In the genomic region with DNA sequence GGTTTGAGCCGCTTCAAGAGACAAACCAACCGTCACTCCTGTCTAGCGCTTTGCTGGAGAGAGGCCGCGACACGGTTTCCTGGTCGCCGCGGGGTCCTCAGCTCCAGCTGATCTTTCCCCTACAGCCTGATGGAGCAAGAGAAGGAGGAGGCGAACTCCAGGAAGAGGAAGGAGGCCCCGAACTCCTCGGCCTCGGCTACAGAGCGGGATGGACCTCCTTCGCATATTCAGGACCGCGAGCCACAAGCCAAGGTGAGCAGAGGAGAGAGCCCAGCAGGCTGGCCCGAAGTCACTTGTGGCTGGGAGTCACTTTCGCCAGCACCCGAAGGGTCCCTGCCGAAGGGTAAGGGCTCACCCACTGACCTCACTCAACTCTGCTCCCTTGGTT, we compare ENCODE assay signal across 8 mouse cellular contexts. TPM values are rescaled to one million over a fixed set of nuclear protein-coding genes. Genes with fewer than 3 reads are reported as not detected.
DNase-seq lines count a peak whose midpoint lies in the region; ATAC-seq and TF ChIP-seq lines count a peak whose summit lies in the region.

No protein-coding gene starts in this region.

- DNase-seq in heart, embryonic 10.5 days (ENCODE audit: low spot score) = no peak
- no peak for DNase-seq in heart, adult 8-10 months (ENCODE audit: low spot score)
- no peak for DNase-seq in forebrain, embryonic 14.5 days (ENCODE audit: low spot score)
- DNase-seq in liver, embryonic 14.5 days (ENCODE audit: low read depth in 3 of 3, low spot score in 3 of 3) = no peak
- no peak for DNase-seq in stomach, postnatal 0 days (ENCODE audit: low spot score)
- DNase-seq in frontal cortex, postnatal 14 days (ENCODE audit: low spot score in 2 of 2) = no peak
- DNase-seq in layer of hippocampus, postnatal 25 days (ENCODE audit: extremely low spot score in 1 of 2, low spot score in 1 of 2) = no peak

- H3K9me3 ChIP-seq in heart, embryonic 10.5 days = no peaks in the 10 kb centered on the region
- H3K9me3 ChIP-seq in E14TG2a.4 (ENCODE audit: low read length) = no peaks in the 10 kb centered on the region
- H3K9me3 ChIP-seq in forebrain, embryonic 14.5 days (replicated peaks; ENCODE audit: control insufficient read depth, low read length) = no peaks in the 10 kb centered on the region
- H3K9me3 ChIP-seq in liver, embryonic 14.5 days (ENCODE audit: control insufficient read depth, low read length) = no peaks in the 10 kb centered on the region
- no peaks in the 10 kb centered on the region for H3K9me3 ChIP-seq in stomach, postnatal 0 days (ENCODE audit: control insufficient read depth, low read length)

- H3K36me3 ChIP-seq in heart, embryonic 10.5 days = peaks cover 21% of the 10 kb centered on the region
- H3K36me3 ChIP-seq in E14TG2a.4 (ENCODE audit: insufficient read depth, low read length) = peaks cover 26% of the 10 kb centered on the region
- peaks cover 11% of the 10 kb centered on the region for H3K36me3 ChIP-seq in forebrain, embryonic 14.5 days (ENCODE audit: control insufficient read depth, insufficient read depth, low read length)
- peaks cover 10% of the 10 kb centered on the region for H3K36me3 ChIP-seq in liver, embryonic 14.5 days (replicated peaks; ENCODE audit: control insufficient read depth, insufficient read depth, low read depth)
- no peaks in the 10 kb centered on the region for H3K36me3 ChIP-seq in stomach, postnatal 0 days (ENCODE audit: control insufficient read depth, insufficient read depth, low read length)

- TF ChIP-seq CTCF in E14TG2a.4 (conservative IDR thresholded peaks at IDR 0.05; ENCODE audit: low read length) = no peak
- TF ChIP-seq CTCF in liver, embryonic 14.5 days (IDR thresholded peaks at IDR 0.05; ENCODE audit: low read depth) = no peak
- no peak for TF ChIP-seq CTCF in stomach, postnatal 0 days (IDR thresholded peaks at IDR 0.05; ENCODE audit: low read depth)

- peak overlapping the region; percentile 76 for H3K4me3 ChIP-seq in heart, embryonic 10.5 days
- H3K4me3 ChIP-seq in E14TG2a.4 (replicated peaks; ENCODE audit: low read length) = peak overlapping the region; percentile 88
- peak overlapping the region; percentile 65 for H3K4me3 ChIP-seq in forebrain, embryonic 14.5 days (ENCODE audit: low read depth, low read length)
- peak overlapping the region; percentile 74 to 98 for H3K4me3 ChIP-seq in liver, embryonic 14.5 days (ENCODE audit: insufficient read depth in 1 of 2, low read depth in 2 of 2, low read length in 2 of 2)
- peak overlapping the region; percentile 80 for H3K4me3 ChIP-seq in stomach, postnatal 0 days (ENCODE audit: low read depth, low read length)

- TF ChIP-seq EP300 in liver, embryonic 14.5 days (IDR thresholded peaks at IDR 0.05; ENCODE audit: low read depth) = no peak
- TF ChIP-seq EP300 in stomach, postnatal 0 days (optimal IDR thresholded peaks at IDR 0.05) = no peak

- H3K4me1 ChIP-seq in heart, embryonic 10.5 days = 0 out of 2 replicates have a peak, but pooled peaks cover 6% of the 10 kb centered on the region
- H3K4me1 ChIP-seq in E14TG2a.4 (replicated peaks; ENCODE audit: low read depth, low read length) = peaks cover 21% of the 10 kb centered on the region
- H3K4me1 ChIP-seq in forebrain, embryonic 14.5 days (ENCODE audit: control insufficient read depth, insufficient read depth, low read length) = peaks cover 8% of the 10 kb centered on the region; the same call in 1 of the 2 replicates
- H3K4me1 ChIP-seq in liver, embryonic 14.5 days (replicated peaks; ENCODE audit: control insufficient read depth in 2 of 2, insufficient read depth in 2 of 2, low read length in 1 of 2) = peaks cover 0 to 8% of the 10 kb centered on the region in 2 experiments; a peak in 2 of 4 replicates
- no peaks in the 10 kb centered on the region for H3K4me1 ChIP-seq in stomach, postnatal 0 days (replicated peaks; ENCODE audit: control insufficient read depth, insufficient read depth)

- WGBS in heart, embryonic 10.5 days = 1% methylated on average over 21 of the region's 21 CpGs
- WGBS in forebrain, embryonic 14.5 days = under 1% methylated on average over 21 of the region's 21 CpGs
- WGBS in liver, embryonic 14.5 days (ENCODE audit: insufficient replicate concordance) = under 1% methylated on average over 21 of the region's 21 CpGs
- under 1% methylated on average over 21 of the region's 21 CpGs for WGBS in stomach, postnatal 0 days

- peak overlapping the region; percentile 83 for H3K4me2 ChIP-seq in forebrain, embryonic 14.5 days (ENCODE audit: low read length)
- peak overlapping the region; percentile 90 for H3K4me2 ChIP-seq in liver, embryonic 14.5 days (ENCODE audit: low read depth)
- H3K4me2 ChIP-seq in stomach, postnatal 0 days (replicated peaks; ENCODE audit: low read depth) = peak overlapping the region; percentile 92

- no peak; the same call in 1 of the 2 replicates for ATAC-seq in forebrain, embryonic 14.5 days
- ATAC-seq in liver, embryonic 14.5 days (ENCODE audit: insufficient read depth) = peak; percentile 68
- ATAC-seq in stomach, postnatal 0 days (ENCODE audit: low FRiP score, low TSS enrichment) = peak; percentile 85

- no peaks in the 10 kb centered on the region for H3K27me3 ChIP-seq in heart, embryonic 10.5 days (ENCODE audit: insufficient read depth, poor library complexity, severe bottlenecking)
- no peaks in the 10 kb centered on the region for H3K27me3 ChIP-seq in E14TG2a.4 (ENCODE audit: insufficient read depth, low read length)
- H3K27me3 ChIP-seq in forebrain, embryonic 14.5 days (replicated peaks; ENCODE audit: control insufficient read depth, insufficient read depth, low read length) = no peaks in the 10 kb centered on the region
- H3K27me3 ChIP-seq in liver, embryonic 14.5 days (ENCODE audit: control insufficient read depth, insufficient read depth, low read length) = no peaks in the 10 kb centered on the region
- H3K27me3 ChIP-seq in stomach, postnatal 0 days (ENCODE audit: control insufficient read depth, insufficient read depth, low read length) = no peaks in the 10 kb centered on the region

- peak overlapping the region; percentile 78 for H3K9ac ChIP-seq in forebrain, embryonic 14.5 days (ENCODE audit: low read length)
- H3K9ac ChIP-seq in liver, embryonic 14.5 days (replicated peaks) = peak overlapping the region; percentile 78
- peak overlapping the region; percentile 80 for H3K9ac ChIP-seq in stomach, postnatal 0 days (ENCODE audit: low read length)

- peak overlapping the region; percentile 92 for H3K27ac ChIP-seq in heart, embryonic 10.5 days
- H3K27ac ChIP-seq in forebrain, embryonic 14.5 days (ENCODE audit: low read depth, low read length) = peak overlapping the region; percentile 29; the same call in 1 of the 2 replicates
- peak overlapping the region; percentile 64 for H3K27ac ChIP-seq in liver, embryonic 14.5 days
- H3K27ac ChIP-seq in stomach, postnatal 0 days (replicated peaks) = peak overlapping the region; percentile 70

RNA-seq across cellular contexts. Expression of a gene that starts 0.4 kb away (rescaled TPM):
- polyA plus RNA-seq in heart, embryonic 10.5 days (2016; fragmentation: Nextera tagmentation; extraction: Ambion mirVana) = 17.2 and 17.3 TPM in 2 replicates
- 1 to 10 TPM; 1.4 to 2.8 (median 2.1) TPM for total RNA-seq in heart, adult 8-10 months (2022)
- polyA plus RNA-seq in forebrain, embryonic 14.5 days (2014; fragmentation: Nextera tagmentation; extraction: Ambion mirVana) = 27.0 and 31.2 TPM in 2 replicates
- polyA plus RNA-seq in liver, embryonic 14.5 days (2012; rRNA removed) = 3.4 and 4.3 TPM in 2 replicates
- polyA plus RNA-seq in liver, embryonic 14.5 days (2014; fragmentation: Nextera tagmentation; extraction: Ambion mirVana) = 13.2 and 14.3 TPM in 2 replicates
- 6.2 and 6.3 TPM in 2 replicates for polyA plus RNA-seq in stomach, postnatal 0 days (2015; fragmentation: Nextera tagmentation; extraction: Ambion mirVana)
- 1 to 10 TPM; 8.4 to 8.8 TPM for total RNA-seq in layer of hippocampus, postnatal 25 days (2021)

RNA-seq across cellular contexts. Expression of a gene that starts 0.4 kb away (rescaled TPM):
- 21.2 and 23.5 TPM in 2 replicates for polyA plus RNA-seq in heart, embryonic 10.5 days (2016; fragmentation: Nextera tagmentation; extraction: Ambion mirVana)
- total RNA-seq in heart, adult 8-10 months (2022) = 1 to 10 TPM; 1.1 to 3.3 (median 2.4) TPM
- polyA plus RNA-seq in forebrain, embryonic 14.5 days (2014; fragmentation: Nextera tagmentation; extraction: Ambion mirVana) = 10.5 and 13.7 TPM in 2 replicates
- polyA plus RNA-seq in liver, embryonic 14.5 days (2012; rRNA removed) = 6.2 and 14.6 TPM in 2 replicates
- 6.8 and 11.0 TPM in 2 replicates for polyA plus RNA-seq in liver, embryonic 14.5 days (2014; fragmentation: Nextera tagmentation; extraction: Ambion mirVana)
- polyA plus RNA-seq in stomach, postnatal 0 days (2015; fragmentation: Nextera tagmentation; extraction: Ambion mirVana) = 4.4 and 4.8 TPM in 2 replicates
- 1 to 10 TPM; 2.9 to 3.0 TPM for total RNA-seq in layer of hippocampus, postnatal 25 days (2021)

RNA-seq across cellular contexts. Expression of a gene that starts 33.5 kb away (rescaled TPM):
- polyA plus RNA-seq in heart, embryonic 10.5 days (2016; fragmentation: Nextera tagmentation; extraction: Ambion mirVana) = 0.12 and 0.33 TPM in 2 replicates
- total RNA-seq in heart, adult 8-10 months (2022) = under 1 TPM; 0.20 to 0.47 (median 0.32) TPM
- polyA plus RNA-seq in forebrain, embryonic 14.5 days (2014; fragmentation: Nextera tagmentation; extraction: Ambion mirVana) = 0.30 TPM in 1 of 2 replicates, not detected in the other
- 1.6 and 1.9 TPM in 2 replicates for polyA plus RNA-seq in liver, embryonic 14.5 days (2012; rRNA removed)
- 2.0 and 2.1 TPM in 2 replicates for polyA plus RNA-seq in liver, embryonic 14.5 days (2014; fragmentation: Nextera tagmentation; extraction: Ambion mirVana)
- 9.7 and 10.5 TPM in 2 replicates for polyA plus RNA-seq in stomach, postnatal 0 days (2015; fragmentation: Nextera tagmentation; extraction: Ambion mirVana)
- not detected for total RNA-seq in layer of hippocampus, postnatal 25 days (2021)

Comparison
In these comparisons a context has a peak if more than half of its experiments do, and no peak if none do; other contexts are left out.
1. H3K27ac ChIP-seq: peak in every context shown above with its lines; median percentile 92 in heart, embryonic 10.5 days; 70 in stomach, postnatal 0 days; 64 in liver, embryonic 14.5 days; 29 in forebrain, embryonic 14.5 days.